Mouse (Mus musculus): ENCODE measurements at regions not wholly inside any gene's neighbourhood (a gene's known extent, or its start where the extent isn't known, plus 50 kb on each side); places are given as distances from the start of the nearest gene placed in this dataset.

GRCm38 (mm10) chr16:23838696-23839095 lies 52.1 kb downstream of the Sst start:
- Histone ChIP-seq H3K4me2 (ENCODE audit: low read depth) (no peak overlapping the region), H3K36me3 (ENCODE audit: control insufficient read depth, insufficient read depth) (no peaks in the 10 kb centered on the region), H3K4me3 (no peak overlapping the region), H3K79me2 (ENCODE audit: control insufficient read depth, insufficient read depth) (no peaks in the 10 kb centered on the region), H3K27me3 (ENCODE audit: control insufficient read depth, insufficient read depth, insufficient read length) (no peaks in the 10 kb centered on the region), H3ac (ENCODE audit: control insufficient read depth, insufficient read length) (no peak overlapping the region)
- TF ChIP-seq MAX (IDR thresholded peaks at IDR 0.05; ENCODE audit: low read depth) (no peak), MYOD1 (IDR thresholded peaks at IDR 0.05; ENCODE audit: control insufficient read depth in 1 of 3, insufficient read length in 2 of 3, low read depth in 2 of 3) (no peak), E2F4 (IDR thresholded peaks at IDR 0.05; ENCODE audit: insufficient read depth) (no peak), POLR2AphosphoS2 (IDR thresholded peaks at IDR 0.05; ENCODE audit: insufficient read length, low read depth) (no peak), TCF12 (IDR thresholded peaks at IDR 0.05; ENCODE audit: insufficient read depth, poor library complexity, severe bottlenecking) (no peak), REST (IDR thresholded peaks at IDR 0.05; ENCODE audit: insufficient read depth, insufficient read length) (no peak), MYOG (IDR thresholded peaks at IDR 0.05; ENCODE audit: control insufficient read depth in 1 of 3, insufficient read depth in 1 of 3, insufficient read length in 2 of 3, low read depth in 2 of 3) (no peak), CEBPB (IDR thresholded peaks at IDR 0.05; ENCODE audit: insufficient read depth, poor library complexity, severe bottlenecking) (no peak), SRF (IDR thresholded peaks at IDR 0.05; ENCODE audit: control insufficient read depth, insufficient read length, low read depth) (no peak), USF1 (IDR thresholded peaks at IDR 0.05; ENCODE audit: low read depth) (no peak), POLR2A (IDR thresholded peaks at IDR 0.05; ENCODE audit: insufficient read length, low read depth) (no peak), TCF3 (IDR thresholded peaks at IDR 0.05; ENCODE audit: insufficient read length, low read depth) (no peak)

- Histone ChIP-seq H3K27me3 (ENCODE audit: control insufficient read depth, insufficient read depth, insufficient read length) (no peaks in the 10 kb centered on the region), H3K4me2 (ENCODE audit: low read depth) (no peak overlapping the region), H3ac (ENCODE audit: control insufficient read depth, insufficient read length) (no peak overlapping the region), H3K4me3 (no peak overlapping the region), H3K36me3 (ENCODE audit: control insufficient read depth, insufficient read depth) (no peaks in the 10 kb centered on the region), H3K79me2 (ENCODE audit: control insufficient read depth, insufficient read depth) (no peaks in the 10 kb centered on the region)
- TF ChIP-seq USF1 (IDR thresholded peaks at IDR 0.05; ENCODE audit: low read depth) (no peak), POLR2AphosphoS2 (IDR thresholded peaks at IDR 0.05; ENCODE audit: insufficient read length, low read depth) (no peak), TCF12 (IDR thresholded peaks at IDR 0.05; ENCODE audit: insufficient read depth, poor library complexity, severe bottlenecking) (no peak), MYOD1 (IDR thresholded peaks at IDR 0.05; ENCODE audit: control insufficient read depth in 1 of 3, insufficient read length in 2 of 3, low read depth in 2 of 3) (no peak), CEBPB (IDR thresholded peaks at IDR 0.05; ENCODE audit: insufficient read depth, poor library complexity, severe bottlenecking) (no peak), MAX (IDR thresholded peaks at IDR 0.05; ENCODE audit: low read depth) (no peak)
Observed at GRCm38 (mm10) chr16:23838114-23838513, 52.6 kb downstream of the Sst start.

GRCm38 (mm10) chr16:23834991-23835390 lies 55.8 kb downstream of the Sst start:
- Histone ChIP-seq H3K4me2 (ENCODE audit: low read depth) (no peak overlapping the region), H3K79me2 (ENCODE audit: control insufficient read depth, insufficient read depth) (no peaks in the 10 kb centered on the region), H3K4me3 (no peak overlapping the region), H3K27me3 (ENCODE audit: control insufficient read depth, insufficient read depth, insufficient read length) (no peaks in the 10 kb centered on the region), H3K36me3 (ENCODE audit: control insufficient read depth, insufficient read depth) (no peaks in the 10 kb centered on the region), H3ac (ENCODE audit: control insufficient read depth, insufficient read length) (no peak overlapping the region)
- TF ChIP-seq MYOG (IDR thresholded peaks at IDR 0.05; ENCODE audit: control insufficient read depth in 1 of 3, insufficient read depth in 1 of 3, insufficient read length in 2 of 3, low read depth in 2 of 3) (no peak), POLR2A (IDR thresholded peaks at IDR 0.05; ENCODE audit: insufficient read length, low read depth) (no peak), TCF3 (IDR thresholded peaks at IDR 0.05; ENCODE audit: insufficient read length, low read depth) (no peak), E2F4 (IDR thresholded peaks at IDR 0.05; ENCODE audit: insufficient read depth) (no peak), MAX (IDR thresholded peaks at IDR 0.05; ENCODE audit: low read depth) (no peak), TCF12 (IDR thresholded peaks at IDR 0.05; ENCODE audit: insufficient read depth, poor library complexity, severe bottlenecking) (no peak), POLR2AphosphoS2 (IDR thresholded peaks at IDR 0.05; ENCODE audit: insufficient read length, low read depth) (no peak), SRF (IDR thresholded peaks at IDR 0.05; ENCODE audit: control insufficient read depth, insufficient read length, low read depth) (no peak), USF1 (IDR thresholded peaks at IDR 0.05; ENCODE audit: low read depth) (no peak), CEBPB (IDR thresholded peaks at IDR 0.05; ENCODE audit: insufficient read depth, poor library complexity, severe bottlenecking) (no peak), MYOD1 (IDR thresholded peaks at IDR 0.05; ENCODE audit: control insufficient read depth in 1 of 3, insufficient read length in 2 of 3, low read depth in 2 of 3) (no peak), REST (IDR thresholded peaks at IDR 0.05; ENCODE audit: insufficient read depth, insufficient read length) (no peak)

- Histone ChIP-seq H3K27me3 (ENCODE audit: control insufficient read depth, insufficient read depth, insufficient read length) (no peaks in the 10 kb centered on the region), H3K36me3 (ENCODE audit: control insufficient read depth, insufficient read depth) (no peaks in the 10 kb centered on the region), H3ac (ENCODE audit: control insufficient read depth, insufficient read length) (no peak overlapping the region), H3K4me2 (ENCODE audit: low read depth) (no peak overlapping the region), H3K4me3 (no peak overlapping the region), H3K79me2 (ENCODE audit: control insufficient read depth, insufficient read depth) (no peaks in the 10 kb centered on the region)
- TF ChIP-seq MYOD1 (IDR thresholded peaks at IDR 0.05; ENCODE audit: control insufficient read depth in 1 of 3, insufficient read length in 2 of 3, low read depth in 2 of 3), result no peak
- no peak for TF ChIP-seq TCF12 (IDR thresholded peaks at IDR 0.05; ENCODE audit: insufficient read depth, poor library complexity, severe bottlenecking)
- no peak for TF ChIP-seq MYOG (IDR thresholded peaks at IDR 0.05; ENCODE audit: control insufficient read depth in 1 of 3, insufficient read depth in 1 of 3, insufficient read length in 2 of 3, low read depth in 2 of 3)
- TF ChIP-seq REST (IDR thresholded peaks at IDR 0.05; ENCODE audit: insufficient read depth, insufficient read length), result no peak
- TF ChIP-seq CEBPB (IDR thresholded peaks at IDR 0.05; ENCODE audit: insufficient read depth, poor library complexity, severe bottlenecking), result no peak
- TF ChIP-seq TCF3 (IDR thresholded peaks at IDR 0.05; ENCODE audit: insufficient read length, low read depth), result no peak
- TF ChIP-seq POLR2A (IDR thresholded peaks at IDR 0.05; ENCODE audit: insufficient read length, low read depth), result no peak
- no peak for TF ChIP-seq POLR2AphosphoS2 (IDR thresholded peaks at IDR 0.05; ENCODE audit: insufficient read length, low read depth)
- no peak for TF ChIP-seq SRF (IDR thresholded peaks at IDR 0.05; ENCODE audit: control insufficient read depth, insufficient read length, low read depth)
- TF ChIP-seq MAX (IDR thresholded peaks at IDR 0.05; ENCODE audit: low read depth), result no peak
- no peak for TF ChIP-seq USF1 (IDR thresholded peaks at IDR 0.05; ENCODE audit: low read depth)
- TF ChIP-seq E2F4 (IDR thresholded peaks at IDR 0.05; ENCODE audit: insufficient read depth), result no peak
Observed at GRCm38 (mm10) chr16:23833603-23834002, 57.2 kb downstream of the Sst start.

- Histone ChIP-seq H3ac (ENCODE audit: control insufficient read depth, insufficient read length) (no peak overlapping the region), H3K27me3 (ENCODE audit: control insufficient read depth, insufficient read depth, insufficient read length) (no peaks in the 10 kb centered on the region), H3K79me2 (ENCODE audit: control insufficient read depth, insufficient read depth) (no peaks in the 10 kb centered on the region), H3K4me2 (ENCODE audit: low read depth) (no peak overlapping the region), H3K4me3 (no peak overlapping the region), H3K36me3 (ENCODE audit: control insufficient read depth, insufficient read depth) (no peaks in the 10 kb centered on the region)
- TF ChIP-seq MAX (IDR thresholded peaks at IDR 0.05; ENCODE audit: low read depth) (no peak), CEBPB (IDR thresholded peaks at IDR 0.05; ENCODE audit: insufficient read depth, poor library complexity, severe bottlenecking) (no peak), REST (IDR thresholded peaks at IDR 0.05; ENCODE audit: insufficient read depth, insufficient read length) (no peak), MYOD1 (IDR thresholded peaks at IDR 0.05; ENCODE audit: control insufficient read depth in 1 of 3, insufficient read length in 2 of 3, low read depth in 2 of 3) (no peak), SRF (IDR thresholded peaks at IDR 0.05; ENCODE audit: control insufficient read depth, insufficient read length, low read depth) (no peak), TCF12 (IDR thresholded peaks at IDR 0.05; ENCODE audit: insufficient read depth, poor library complexity, severe bottlenecking) (no peak), POLR2AphosphoS2 (IDR thresholded peaks at IDR 0.05; ENCODE audit: insufficient read length, low read depth) (no peak), USF1 (IDR thresholded peaks at IDR 0.05; ENCODE audit: low read depth) (no peak), E2F4 (IDR thresholded peaks at IDR 0.05; ENCODE audit: insufficient read depth) (no peak), MYOG (IDR thresholded peaks at IDR 0.05; ENCODE audit: control insufficient read depth in 1 of 3, insufficient read depth in 1 of 3, insufficient read length in 2 of 3, low read depth in 2 of 3) (no peak), TCF3 (IDR thresholded peaks at IDR 0.05; ENCODE audit: insufficient read length, low read depth) (no peak)
Observed at GRCm38 (mm10) chr16:23833042-23833423, 57.7 kb downstream of the Sst start.
